Mouse (Mus musculus): ENCODE measurements around the gene Nol10.

- TF ChIP-seq GATA1 (IDR thresholded peaks at IDR 0.05; ENCODE audit: borderline replicate concordance, low read length) (no peak), FLI1 (IDR thresholded peaks at IDR 0.05; ENCODE audit: low read length) (no peak)
These were observed 83.6 kb downstream of the Nol10 start for GRCm38 (mm10) chr12:17431812-17432332.

Data from megakaryocyte, embryonic 14.5 days (primary cell).